Mouse (Mus musculus) kidney, postnatal 10 days (tissue): ENCODE results near the gene Ndufa8.

ENCODE experiments used
- DNase-seq: peaks from one replicate; pipeline ENCODE4 v3.0.0; 2021; ENCODE audit warnings: mixed read lengths

Ndufa8 gene

DNA sequence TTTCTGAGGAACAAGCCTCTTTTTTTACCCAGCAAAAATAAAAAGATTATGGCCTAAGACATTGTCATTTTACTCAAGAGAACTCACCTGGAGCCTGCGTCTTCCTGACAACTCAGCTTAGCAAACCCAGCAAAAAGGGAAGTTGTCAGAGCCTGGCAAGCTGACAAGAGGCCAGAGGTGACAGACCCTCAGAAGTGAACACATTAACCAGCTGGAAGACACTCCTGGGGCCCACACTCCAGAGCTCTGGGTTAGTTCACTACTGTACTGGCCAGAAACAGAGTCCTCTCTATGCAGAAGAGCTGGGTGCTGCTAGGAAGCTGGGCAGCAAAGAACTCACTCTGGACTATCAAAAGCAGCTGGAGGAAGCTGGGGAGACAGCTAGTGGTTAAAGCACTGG, 8.3 kb downstream of the Ndufa8 start:
- DNase-seq: peak; percentile 35

GRCm38 (mm10) chr2:36039297-36039985, 9.8 kb downstream of the Ndufa8 start:
- no peak for DNase-seq

DNA sequence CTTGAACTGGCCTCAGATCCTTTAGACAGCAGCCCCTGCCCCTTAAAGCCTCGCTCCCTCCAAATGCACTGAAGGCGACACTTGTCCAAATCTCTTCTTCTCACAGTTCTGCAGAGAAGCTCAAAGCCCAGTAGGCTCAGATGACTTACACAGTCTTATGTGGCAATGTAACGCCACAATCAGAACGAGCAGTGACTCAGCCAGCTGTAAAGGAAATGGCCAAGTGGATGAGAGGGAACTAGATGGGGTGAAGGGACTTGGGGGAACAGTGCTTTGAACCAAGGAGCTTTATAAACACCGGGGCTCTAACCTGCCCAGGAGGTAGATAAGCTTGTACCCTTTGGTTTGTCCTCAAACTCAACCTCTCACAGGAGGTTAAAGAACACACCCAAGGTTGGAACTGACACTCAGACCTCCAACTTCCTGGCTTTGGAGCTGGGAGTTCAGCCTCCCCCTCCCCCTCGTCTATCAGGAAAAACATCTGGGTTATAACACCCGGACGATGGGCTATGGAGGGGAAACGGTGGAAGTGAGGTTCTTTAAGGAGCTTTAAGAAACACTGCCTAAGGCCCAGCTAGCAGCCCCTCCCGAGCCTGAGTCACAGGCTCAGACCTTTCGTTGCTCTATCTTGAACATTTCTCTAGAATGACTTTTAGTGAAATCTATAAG, 13.7 kb downstream of the Ndufa8 start:
- DNase-seq: peak; percentile 59

DNA sequence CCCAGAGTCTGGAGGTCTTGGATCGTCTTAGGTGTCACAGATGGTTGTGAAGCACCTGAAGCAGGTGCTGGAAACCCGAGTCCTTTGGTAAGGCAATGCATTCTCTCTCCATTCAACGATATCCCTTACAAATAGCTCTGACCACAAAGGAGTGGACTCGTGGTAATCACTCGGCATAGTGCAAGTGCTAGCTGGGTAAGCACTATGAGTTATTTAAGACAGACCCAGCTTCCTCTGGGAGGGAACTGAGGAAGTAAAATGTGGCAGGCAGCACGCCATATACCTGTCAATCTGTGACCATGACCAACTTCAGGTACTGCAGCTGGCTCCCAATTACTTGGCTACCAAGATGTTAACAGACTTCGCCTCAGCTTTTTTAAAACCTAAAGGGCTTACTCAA, 14.3 kb downstream of the Ndufa8 start:
- no peak for DNase-seq

- DNase-seq: no peak
Observed at GRCm38 (mm10) chr2:36033966-36034365, 15.2 kb downstream of the Ndufa8 start.

DNA sequence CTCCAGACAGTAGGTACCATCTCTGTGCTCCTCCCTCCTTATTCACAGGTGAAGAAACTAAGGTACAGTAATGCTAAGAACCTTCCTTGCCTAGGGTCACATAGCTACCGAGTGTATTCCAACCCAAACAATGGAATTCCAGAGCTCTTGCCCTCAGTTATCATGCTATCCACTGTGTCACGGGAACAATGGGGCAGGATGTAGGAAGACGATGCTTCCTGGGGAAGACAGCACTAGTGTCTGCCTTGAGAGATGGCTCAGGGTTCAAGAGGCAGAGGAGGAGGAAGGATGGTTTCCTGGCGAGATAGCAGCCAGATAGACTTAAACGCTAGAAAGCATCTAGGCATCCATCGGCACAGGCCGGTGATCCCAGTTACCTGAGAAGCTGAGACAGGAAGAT, 16.3 kb downstream of the Ndufa8 start:
- DNase-seq: peak; percentile 35

- DNase-seq: peak; percentile 81
Observed at GRCm38 (mm10) chr2:36023291-36023690, 25.9 kb downstream of the Ndufa8 start.

GRCm38 (mm10) chr2:36021385-36022159, 27.6 kb downstream of the Ndufa8 start:
- DNase-seq: peak; percentile 93

DNA sequence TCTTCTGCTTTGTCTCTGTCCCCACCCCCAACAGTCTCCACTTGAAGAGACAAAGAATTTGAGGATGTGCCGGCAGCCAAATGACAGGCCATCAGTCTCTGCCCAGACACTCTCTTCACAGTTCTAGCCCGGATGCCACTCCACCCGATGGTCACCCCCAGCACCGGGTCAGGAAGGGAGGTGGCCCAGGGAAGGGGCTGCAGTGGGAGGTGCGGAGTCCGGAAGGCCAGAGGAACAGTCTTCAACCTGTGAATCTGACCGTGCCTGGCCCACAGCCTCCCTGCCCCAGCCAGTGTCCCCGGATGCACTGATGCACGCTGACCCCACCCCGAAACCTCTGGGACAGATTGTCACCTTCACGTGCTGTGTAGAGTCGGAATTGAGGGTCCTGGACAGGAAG, 36.2 kb downstream of the Ndufa8 start:
- peak; percentile 67 for DNase-seq

DNA sequence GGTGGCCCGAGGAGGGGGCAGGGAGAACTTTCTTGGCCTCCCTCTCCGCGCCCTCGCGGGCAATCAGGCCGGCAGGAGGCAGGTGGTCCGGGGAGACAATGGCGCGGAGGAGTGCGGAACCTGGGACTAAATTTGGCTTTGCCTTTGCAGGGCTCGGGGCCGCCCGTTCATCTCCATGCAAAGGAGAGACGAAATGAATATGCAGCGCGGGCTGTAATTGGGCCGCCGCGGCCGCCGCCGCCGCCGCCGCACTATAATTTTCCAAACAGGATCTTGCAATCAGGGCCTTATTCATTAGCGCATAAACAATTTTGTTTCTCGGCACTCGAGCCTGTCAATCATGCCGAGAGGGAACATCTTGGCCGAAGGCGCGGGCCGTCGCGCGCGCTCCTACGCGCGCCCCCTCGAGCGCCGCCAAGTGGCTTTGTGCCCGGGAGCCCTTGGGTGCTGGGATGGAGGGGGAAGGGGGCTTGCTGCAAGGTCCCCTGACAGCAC, 37.8 kb downstream of the Ndufa8 start:
- DNase-seq: peak; percentile 47

DNA sequence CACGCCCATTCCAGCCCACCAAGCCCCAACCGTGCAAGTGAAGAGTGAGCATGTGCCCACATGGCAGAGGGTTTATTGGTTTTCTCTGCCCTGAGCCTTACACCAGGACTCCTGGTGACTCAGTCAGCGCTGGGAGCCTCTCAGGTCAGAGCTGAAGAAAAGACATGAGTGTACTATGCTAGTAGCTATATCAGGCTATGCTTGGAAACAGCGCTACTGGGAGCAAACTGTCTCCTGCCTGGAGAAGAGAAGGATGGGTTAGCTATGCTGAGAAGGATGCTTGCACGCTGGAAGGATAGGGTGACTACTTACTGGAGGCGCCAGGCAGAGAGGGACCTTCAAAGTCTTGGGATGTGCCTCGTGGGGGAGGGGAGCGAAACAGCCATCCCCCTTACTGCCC, 38.6 kb downstream of the Ndufa8 start:
- no peak for DNase-seq

DNA sequence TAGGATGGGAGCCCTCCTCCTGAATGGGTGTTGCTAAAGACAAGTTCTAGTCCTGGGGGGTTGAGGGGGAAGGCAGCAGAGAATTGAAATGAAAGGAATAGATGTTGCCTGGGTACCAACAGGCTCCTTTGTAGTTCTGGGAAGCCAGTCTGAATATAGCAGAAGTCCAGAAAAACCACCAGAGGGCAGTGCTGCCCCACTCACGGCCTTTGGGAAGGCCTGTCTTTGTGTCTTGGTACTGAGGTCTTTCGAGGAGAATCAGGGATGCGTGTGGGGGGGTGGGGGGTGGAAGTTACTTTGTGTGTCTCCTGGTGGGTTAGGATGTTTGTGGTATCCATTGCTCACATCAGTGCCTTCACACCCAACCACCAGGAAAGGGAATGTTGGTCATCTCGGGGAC, 39.8 kb downstream of the Ndufa8 start:
- peak; percentile 79 for DNase-seq

- peak; percentile 72 for DNase-seq
Observed at GRCm38 (mm10) chr2:36008071-36008470, 41.1 kb downstream of the Ndufa8 start.

DNA sequence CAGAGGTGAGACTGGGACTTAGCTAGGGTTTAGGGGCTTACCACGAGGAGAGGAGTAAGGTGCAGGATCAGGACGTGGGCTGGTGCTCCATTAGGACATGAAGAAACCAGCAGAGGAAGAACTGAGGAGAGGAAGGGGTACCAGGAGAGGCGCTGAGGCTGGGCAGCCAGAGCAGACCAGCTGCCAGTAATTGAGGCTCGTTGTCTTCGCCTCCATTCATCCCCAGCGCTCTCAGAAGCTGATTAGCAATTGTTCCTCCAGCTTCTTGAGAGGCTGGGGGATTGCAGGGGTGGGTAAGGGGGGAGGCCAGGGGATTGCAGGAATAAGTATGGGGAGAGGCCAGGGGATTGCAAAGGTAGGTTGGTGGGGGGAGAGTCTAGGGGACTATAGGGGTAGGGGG, 47.0 kb downstream of the Ndufa8 start:
- DNase-seq: no peak

DNA sequence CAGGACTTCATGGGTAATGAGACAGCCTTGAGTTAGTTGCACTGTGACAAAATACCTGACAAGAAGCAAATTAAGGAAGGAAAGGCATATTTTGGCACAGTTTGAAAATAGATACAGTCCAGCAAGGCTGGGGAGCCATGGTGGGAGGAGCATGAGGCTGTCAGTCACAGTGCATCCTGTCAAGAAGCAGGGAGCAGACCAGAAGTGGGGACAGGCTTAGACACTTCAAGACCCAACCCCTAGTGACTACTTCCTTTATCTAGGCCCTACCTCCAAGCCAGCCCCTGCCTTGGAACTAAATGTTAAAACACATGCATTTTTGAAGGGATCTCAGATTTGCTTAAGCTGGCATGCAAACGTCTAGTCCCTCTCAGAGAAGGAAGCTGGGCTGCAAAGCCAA, 48.8 kb downstream of the Ndufa8 start:
- no peak for DNase-seq

DNA sequence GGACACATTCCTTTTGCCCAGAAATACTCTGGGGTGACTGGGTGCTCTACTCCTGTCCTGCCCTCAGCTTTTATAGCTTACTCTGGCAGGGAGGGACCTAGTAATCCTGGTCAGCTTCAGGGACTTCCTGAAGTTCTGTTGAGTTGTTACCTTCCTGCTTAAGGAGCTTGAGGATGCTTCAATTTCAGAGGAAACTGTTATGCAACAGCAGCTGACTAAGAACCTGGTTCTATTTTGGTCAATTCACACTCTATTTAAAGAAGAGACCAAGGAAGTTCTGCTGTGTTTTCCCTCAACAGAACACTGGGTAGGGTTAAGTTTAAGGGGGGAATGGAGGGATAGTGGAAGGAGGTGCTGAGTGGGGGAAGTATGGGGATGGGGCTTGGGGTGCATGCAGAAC, 50.0 kb downstream of the Ndufa8 start:
- DNase-seq: no peak

DNA sequence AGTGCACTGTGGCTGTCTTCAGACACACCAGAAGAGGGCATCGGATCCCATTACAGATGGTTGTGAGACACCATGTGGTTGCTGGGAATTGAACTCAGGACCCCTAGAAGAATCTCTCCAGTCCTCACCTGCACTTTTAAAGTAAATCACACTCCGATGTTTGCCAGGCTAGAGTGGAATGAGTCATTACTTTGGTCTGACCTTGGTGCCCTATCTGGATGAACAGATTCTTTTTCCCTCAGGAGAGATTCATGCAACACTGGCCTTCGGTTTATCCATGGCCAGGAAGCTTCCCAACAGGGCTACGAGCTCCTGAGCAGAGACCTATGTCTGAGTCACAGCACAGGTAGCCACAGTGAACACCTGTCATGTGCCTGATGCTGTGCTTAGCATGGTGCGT, 50.8 kb downstream of the Ndufa8 start:
- DNase-seq: no peak

DNA sequence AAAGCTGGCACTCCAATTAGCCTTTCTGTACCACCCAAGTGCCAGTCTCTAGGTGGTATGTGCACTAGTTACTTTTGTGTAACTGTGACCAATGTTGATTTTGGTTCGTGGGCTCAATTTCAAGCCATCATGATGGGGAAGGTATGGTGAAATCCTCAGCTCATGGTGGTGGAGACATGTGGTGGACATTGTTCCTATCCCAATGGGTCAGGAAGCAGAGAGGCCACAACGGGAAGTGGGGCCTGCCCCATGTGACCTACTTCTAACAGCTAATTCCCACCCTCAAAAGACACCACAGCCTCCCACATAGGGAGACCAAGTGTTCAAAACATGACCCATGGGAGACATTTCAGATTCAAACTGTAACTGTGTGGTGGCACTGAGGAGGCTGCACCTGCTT, 52.5 kb downstream of the Ndufa8 start:
- no peak for DNase-seq

DNA sequence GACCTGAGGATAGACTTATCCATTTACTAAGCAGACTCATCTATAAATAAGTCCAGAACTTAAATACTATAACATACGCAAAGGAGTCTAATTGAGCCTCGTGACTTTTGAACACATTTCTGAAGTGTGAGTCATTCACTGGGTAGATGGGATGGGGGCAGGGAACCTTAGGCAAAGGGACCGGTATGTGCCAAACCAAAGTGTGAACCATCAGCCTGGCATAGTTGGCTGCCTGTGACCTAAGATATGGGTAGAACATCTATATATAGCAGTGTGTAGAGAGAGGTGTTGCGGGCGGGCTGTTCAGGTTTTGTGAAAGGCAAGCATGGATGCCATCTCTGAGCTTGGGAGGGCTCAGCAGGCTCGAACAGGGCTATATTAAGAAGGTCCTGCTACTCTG, 54.9 kb downstream of the Ndufa8 start:
- no peak for DNase-seq

- DNase-seq: no peak
Observed at GRCm38 (mm10) chr2:35993481-35993880, 55.7 kb downstream of the Ndufa8 start.

DNA sequence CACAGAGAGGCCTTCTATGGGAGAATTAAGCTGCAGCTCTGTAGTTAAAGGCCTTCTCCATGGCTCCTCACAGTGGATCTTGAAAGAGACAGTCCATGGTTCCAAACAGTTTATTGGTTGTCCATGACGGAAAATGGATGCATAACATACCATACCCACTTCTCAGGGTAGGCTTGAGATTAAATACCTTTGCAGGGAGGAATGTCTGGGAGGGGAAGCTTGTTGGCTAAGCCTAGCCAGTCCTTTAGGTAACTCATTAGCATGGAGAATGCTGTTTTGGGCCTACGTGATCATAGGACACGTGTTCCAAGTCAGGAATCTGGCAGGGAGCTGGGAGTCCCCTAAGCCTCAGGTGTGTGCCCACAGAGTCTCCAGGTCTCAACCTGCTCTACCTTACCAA, 56.9 kb downstream of the Ndufa8 start:
- no peak for DNase-seq
